Mouse (Mus musculus) erythroid progenitor cell, adult 5-6 weeks (primary cell): ENCODE results near the gene Chrna4. TPM values are rescaled to one million over a fixed set of nuclear protein-coding genes. Genes with fewer than 3 reads are reported as not detected.

Experiments used
- ATAC-seq: replicated peaks from 2 replicates; pipeline ENCODE4 v1.8.0; 2016; ENCODE audit warnings: moderate number of reproducible peaks, mild to moderate bottlenecking, moderate TSS enrichment, inconsistent platforms; ENCODE audit not compliant: poor library complexity, low FRiP score, severe bottlenecking
- total RNA-seq, 2 experiments: library from RNA; stranded (forward) in 1 of 2; stranded (reverse) in 1 of 2; fragments of 150-400 nt in 1 of 2; fragments of 186-747, 209-891 nt in 1 of 2; gene quantifications; 2 replicates each; pipeline versions ENCODE4 v1.2.3 to v1.2.4; 2015 to 2017; ENCODE audit warnings: low replicate concordance in 2 of 2

Gene Chrna4
- total RNA-seq (2015; ENCODE audit: low replicate concordance) = not detected in 2 replicates
- total RNA-seq (2017; ENCODE audit: low replicate concordance) = not detected in 2 replicates

DNA sequence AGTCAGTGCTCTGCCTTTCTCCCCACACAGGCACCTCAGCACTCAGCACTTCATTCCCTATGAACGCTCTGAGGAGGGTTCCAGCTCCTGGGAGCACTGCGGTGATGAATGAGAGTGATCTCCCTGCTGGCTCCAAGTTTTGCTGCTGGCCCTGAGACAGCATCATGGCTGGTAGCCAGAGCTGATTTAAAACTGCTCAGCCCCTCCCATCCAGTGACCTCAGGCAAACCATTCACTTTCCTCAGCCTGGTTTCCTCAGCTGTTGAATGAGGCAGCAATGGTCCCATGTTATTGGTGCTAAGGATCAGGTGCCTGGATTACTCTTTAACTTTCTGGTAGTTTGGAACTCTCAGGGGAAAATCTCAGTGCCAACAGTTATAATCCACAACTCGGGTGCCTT, at the start of gene Chrna4:
TSS of gene Chrna4 (minus strand) at position 110 of the 400 bp plus-strand sequence.
- ATAC-seq = no peak

- ATAC-seq = no peak
Measured at GRCm38 (mm10) chr2:181090123-181090522, 46.8 kb upstream of the Chrna4 start.

DNA sequence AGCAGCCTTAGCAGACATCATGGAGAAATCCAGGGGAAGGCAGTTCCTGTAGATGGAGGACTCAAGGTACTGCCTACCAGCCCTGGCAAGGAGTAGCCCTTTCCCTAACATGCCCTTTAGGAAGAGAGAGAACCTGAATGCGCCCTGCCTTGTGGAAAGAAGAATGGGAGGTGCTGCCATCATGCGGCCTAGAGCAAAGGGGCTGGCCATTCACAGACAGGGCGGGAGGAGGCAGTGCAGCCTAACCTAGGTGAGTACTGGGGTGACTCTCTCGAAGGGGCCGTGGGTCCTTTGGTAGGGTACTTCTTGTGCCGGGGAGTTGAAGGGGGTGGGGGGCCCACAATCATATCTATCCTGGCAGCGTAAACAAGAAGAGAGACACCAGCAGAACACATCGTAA, 41.7 kb upstream of the Chrna4 start:
- ATAC-seq = no peak

DNA sequence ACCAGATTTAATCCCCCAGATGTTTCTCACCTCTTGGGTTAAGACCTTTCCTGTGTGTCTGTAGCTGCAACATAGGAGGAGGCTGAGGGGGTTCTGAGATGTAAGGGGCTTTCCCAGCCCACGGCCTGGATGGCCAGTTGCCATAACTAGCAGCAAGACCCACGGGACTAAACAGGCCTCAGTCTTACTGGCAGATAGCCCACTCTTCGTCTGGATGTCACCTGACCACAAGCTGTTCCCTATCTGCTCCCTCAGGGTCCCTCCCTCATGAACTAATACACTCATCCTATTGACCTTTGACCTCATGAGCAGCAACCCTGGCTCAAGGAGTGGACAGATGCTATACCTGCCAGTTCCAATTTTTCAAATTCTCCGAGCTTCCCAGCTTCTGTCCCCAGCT, 40.6 kb upstream of the Chrna4 start:
- no peak for ATAC-seq

DNA sequence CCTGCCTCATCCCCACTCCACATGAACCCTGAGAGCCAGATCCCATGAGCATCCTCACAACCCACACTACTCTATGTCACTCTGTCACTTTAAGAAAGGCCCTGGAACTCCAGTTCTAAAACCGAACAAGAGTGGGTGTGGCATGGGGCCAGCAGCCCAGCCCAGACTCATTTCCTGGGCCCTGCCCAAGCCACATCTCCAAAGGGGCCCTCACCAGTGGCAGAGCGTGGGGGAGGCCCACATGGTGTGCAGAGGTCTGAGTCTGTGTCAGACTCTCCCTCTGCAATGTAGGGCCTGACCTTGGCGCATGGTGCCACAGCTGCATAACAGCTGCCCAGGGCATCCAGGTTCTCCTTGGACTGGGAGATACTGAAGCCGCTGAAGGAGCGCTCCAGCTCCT, 37.5 kb upstream of the Chrna4 start:
- ATAC-seq = no peak

DNA sequence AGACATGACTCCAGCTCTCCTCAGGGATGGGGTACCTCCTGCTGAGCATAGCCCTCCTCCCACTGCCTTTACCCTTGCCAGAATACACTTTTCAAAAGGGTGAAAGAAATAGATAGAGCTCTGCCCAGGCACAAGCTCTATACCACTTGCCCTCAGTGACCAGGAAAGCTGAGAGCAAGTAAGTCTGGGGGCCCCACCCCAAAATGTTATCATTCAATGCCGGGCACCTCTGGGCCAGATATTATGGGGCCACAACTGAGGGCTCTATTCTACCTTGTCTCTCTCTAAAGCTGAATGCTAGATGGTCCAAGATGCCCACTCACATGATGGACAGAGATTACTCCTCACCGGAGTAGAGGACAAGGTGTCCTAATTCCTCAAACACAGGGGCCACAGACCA, 36.2 kb upstream of the Chrna4 start:
- no peak for ATAC-seq

DNA sequence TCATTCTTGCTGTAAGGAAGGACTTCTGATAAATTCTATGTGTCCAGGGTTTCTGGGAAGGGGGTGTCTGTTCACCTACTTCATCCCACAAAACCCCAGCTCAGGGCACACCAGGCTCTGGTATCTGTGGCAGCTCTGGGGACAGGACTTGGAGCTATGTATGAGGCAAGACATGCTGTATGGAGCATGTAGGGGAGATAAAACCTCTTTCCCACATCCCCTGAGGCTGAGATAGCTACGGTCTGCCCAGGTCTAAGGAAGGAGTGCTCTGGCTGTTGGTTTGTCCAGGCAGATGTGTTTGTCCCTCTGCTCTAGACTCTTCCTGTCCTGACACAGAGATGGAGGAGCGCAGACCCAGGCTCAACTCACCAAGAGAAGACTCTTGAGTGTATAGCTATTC, 35.6 kb upstream of the Chrna4 start:
- no peak for ATAC-seq

DNA sequence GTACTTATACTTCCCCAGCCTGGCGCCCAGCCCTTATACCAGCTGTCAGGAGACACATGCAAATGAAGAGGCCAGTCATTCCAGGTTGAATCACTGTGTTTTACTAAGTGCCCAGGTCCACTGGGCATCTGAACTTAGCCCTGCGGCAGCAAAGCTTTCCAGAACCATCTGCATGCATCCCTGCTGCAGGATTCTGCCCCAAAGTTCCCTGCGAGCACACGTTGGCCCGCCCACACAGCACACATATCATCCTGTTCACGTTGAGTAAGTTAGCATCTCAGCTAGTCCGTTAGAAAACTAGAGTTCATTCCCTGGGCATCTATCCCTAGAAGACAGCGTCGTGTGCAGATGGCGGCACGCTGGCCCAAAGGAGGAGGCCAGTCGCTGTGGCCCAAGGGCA, 32.2 kb upstream of the Chrna4 start:
- no peak for ATAC-seq

GRCm38 (mm10) chr2:181072403-181072714, 29.0 kb upstream of the Chrna4 start:
- ATAC-seq = peak; percentile 27; the same call in 1 of the 2 replicates

DNA sequence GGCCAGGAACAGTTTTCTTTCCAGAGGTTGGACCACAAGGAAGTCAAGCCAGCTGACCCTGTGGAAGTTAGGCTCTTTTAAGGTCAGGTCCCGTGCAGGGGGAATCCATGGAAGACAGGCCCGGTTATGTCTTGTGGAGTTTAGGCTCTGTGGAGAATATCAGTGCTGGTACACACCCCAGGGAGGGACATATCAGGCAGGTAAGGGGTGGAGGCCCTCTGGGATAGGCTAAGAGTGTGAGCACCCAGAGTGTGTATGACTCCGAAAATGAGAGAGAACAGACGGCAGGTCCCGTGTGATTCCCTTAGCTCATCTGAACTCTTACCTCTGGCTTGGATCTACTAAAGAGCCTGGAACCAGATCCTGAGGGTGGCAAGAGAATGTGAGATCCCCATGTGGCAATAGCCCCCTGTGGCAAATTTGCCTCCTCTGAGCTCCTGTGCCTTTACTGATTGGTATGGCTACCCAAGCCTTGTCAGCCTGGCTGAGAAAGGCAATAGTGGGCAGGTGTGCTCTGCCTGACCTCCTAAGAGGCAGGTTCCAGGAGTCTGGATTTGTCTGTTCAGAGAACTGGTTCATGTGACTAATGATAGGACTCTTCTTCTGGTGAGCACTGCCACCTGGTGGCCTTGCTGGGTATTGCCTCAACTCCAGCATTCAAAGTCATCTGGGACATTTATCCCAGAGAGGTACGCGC, 28.5 kb upstream of the Chrna4 start:
- ATAC-seq = peak; percentile 59

DNA sequence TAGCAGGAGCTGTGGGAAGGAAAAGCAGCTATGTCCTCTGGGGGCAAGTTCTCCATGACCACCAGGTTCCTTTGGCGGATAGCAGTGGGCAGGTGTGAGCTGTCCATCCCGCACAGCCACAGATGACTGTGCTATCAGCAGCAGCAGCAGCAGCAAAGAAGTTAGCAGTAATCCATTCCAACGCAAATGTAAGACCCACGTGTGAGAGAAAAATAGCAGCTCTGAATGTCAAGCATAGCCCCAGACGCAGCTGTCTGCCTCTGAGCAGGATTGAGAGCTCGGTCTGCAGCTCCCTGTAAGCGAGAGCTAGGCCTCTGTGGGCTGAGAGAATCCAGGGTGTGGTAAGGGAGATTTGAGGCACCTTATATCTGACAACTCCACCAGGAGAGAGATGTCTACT, 26.8 kb upstream of the Chrna4 start:
- ATAC-seq = no peak

DNA sequence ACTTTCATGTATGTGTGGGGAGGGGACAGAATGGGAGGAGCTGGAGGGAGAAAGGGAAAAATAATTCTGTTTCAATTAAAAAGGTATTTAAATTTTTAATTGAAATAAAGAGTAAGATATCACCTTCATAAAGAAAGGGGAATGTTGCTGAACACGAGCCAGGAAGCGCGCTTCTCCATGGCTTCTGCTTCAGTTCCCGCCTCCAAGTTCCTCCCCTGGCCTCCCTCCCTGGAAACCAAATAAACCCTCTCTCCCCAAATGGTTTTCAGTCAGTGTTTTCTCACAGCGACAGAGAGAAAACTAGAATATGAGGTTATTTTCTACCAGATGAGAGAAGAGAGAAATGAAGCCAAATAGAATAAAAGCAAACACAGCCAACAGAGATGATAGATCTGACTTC, 25.2 kb upstream of the Chrna4 start:
- ATAC-seq = no peak

DNA sequence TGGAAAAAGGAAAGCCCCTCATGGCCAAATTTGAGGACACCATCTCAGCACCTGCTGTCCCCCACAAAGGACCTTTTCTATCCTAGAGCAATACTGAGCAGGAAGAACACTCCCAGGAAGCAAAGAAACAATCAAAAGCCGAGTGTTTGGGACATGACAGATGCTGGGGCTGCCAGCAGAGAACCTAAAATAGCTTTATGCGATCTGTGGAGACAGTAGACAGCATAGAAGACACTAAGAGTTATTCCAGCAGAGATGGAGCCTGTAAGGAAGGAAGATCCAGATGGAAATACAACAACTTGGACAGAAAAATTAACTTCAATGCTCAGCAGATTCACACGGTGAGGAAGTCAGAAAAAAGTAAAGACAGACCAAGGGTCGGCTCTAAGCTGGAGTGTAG, 22.5 kb upstream of the Chrna4 start:
- ATAC-seq = no peak

DNA sequence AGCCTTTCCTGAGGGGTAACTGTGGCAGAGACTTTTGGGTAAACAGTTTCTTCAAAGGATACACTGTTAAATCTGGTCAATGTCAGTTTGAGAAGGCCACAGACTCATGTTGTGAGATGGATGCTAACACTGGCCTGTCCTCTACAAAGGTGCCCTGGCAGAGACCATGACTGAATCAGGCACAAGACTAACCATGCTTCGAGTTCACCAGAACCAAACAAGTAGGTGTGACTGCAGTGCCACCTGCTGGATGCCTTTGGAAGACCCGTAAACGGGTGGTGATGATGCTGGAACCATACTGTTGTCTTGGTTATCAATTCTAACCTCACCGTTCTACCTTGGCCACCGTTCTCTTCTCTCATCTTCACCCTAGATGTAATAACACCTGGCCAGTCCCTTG, 16.8 kb upstream of the Chrna4 start:
- no peak for ATAC-seq

GRCm38 (mm10) chr2:181058193-181058592, 14.8 kb upstream of the Chrna4 start:
- ATAC-seq = no peak

DNA sequence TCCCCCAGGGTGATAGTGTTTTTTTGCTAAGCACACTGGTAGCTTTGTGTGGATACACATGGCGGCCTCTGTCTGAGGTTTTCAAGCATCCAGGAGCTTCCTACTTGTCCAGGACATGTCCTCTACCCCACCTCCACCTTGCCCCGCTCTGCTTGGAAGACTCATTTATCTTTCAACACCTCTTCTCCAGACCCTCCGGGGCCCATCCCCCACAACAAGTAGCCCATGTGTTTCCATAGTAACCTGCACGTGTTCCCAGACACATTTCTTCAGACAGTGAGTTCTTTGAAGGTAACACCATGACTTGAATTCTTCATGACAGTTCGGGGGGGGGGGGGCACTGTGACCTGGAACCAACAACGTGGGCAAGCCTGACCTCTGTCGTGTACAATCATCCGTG, 14.0 kb upstream of the Chrna4 start:
- ATAC-seq = no peak

DNA sequence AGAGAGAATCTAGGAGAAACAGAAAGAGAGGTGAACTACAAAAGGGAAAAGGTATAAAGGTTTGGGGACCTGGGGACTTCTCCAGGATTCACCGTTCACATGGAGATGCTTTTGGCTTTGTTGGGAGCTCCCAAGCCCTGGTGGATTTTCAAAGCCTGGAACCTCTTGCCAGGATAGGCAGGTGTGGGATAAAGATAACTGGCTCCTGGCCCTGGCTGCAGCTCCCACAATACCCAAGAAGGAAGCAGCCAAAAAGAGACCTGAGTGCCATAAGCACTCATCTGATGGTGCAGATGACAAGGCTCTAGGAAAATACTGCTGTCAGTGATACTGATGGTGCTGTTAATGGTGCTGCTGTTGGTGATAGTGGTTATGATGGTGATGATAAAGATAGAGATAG, 8.8 kb upstream of the Chrna4 start:
- no peak for ATAC-seq

GRCm38 (mm10) chr2:181048986-181049385, 5.6 kb upstream of the Chrna4 start:
- ATAC-seq = no peak

DNA sequence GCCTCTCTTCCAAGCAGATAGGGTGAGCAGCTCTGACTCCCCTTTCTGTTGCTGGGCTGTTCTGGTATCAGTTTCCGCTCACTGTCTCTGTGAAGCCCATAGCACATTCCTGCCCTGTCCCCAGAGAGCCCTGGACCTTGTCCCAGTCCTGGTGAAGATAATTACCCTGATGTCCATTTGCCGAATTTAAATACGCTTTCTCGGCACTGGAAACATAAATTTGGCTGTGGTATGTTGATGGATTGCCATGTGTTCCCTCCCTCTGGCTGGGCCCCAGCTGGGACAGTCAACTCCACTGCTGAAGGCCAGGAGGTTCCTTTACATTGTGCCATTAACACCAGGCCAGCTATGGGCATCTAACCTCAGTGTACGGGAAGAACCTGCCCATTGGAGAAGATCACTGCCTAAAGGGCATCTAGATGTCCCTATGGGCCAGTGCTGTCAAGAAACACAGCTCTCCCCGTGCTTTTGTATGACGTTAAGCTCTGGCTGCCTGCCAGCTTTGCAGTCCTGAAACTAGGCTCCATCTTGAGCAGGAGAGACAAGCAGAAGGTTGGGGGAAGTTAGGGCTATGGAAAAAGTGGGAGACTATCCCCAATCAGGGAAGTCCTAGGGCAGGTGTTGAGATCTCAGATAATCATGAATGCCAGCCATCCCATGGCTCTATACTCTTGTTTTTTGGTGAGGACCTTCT, 5.1 kb upstream of the Chrna4 start:
- ATAC-seq = no peak

GRCm38 (mm10) chr2:181044001-181044400, 655 bp upstream of the Chrna4 start:
- no peak for ATAC-seq

DNA sequence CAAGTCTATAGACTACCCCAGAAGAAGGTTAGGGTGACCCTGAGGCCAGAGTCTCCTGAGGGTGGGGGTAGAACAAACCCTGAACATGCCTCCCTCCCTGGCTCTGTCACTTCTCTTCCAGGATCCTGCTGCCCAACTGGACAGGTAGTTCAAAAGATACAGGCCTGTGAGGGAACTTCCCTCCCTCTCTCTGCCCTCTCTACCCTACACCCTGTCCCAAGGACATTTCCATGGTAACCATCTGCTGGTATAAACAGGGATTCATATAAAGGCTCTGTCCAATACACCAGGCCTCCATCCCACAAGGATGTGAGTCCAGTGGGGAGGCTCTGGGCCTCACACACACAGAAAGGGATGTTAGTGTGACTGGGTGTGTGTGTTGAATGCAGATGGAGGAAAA, 970 bp downstream of the Chrna4 start:
- no peak for ATAC-seq

DNA sequence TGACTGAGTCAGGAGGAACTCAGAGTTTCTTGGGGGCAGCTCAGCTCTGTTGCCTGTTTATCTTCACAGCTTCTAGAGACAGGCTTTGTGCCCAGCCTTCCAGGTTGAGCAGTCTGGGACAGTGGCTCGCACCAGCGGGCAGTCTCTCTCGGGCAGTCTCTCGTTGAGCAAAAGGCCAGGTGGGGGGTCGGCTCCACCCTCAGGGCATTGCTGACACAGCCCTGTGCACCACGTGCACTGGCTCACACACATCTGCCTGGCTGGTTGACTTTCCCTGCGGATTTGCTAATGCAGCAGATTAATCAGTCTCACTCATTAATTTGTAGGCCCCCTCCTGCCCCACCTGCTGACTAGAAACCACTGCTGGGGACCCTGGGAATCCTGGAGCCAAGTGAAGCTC, 1.4 kb downstream of the Chrna4 start:
- no peak for ATAC-seq
